Mouse (Mus musculus): ENCODE data around the gene 1110051M20Rik. TPM values are rescaled to one million over a fixed set of nuclear protein-coding genes. Genes with fewer than 3 reads are reported as not detected.

The 1110051M20Rik gene
- polyA plus RNA-seq, 1 experiment from 2014 or later, result 130 TPM

GRCm38 (mm10) chr2:91405071-91405470 is 39.4 kb downstream of the 1110051M20Rik start:
- H3K4me3 ChIP-seq, result no peak overlapping the region
- no peaks in the 10 kb centered on the region for H3K36me3 ChIP-seq
- no peak overlapping the region for H3K4me2 ChIP-seq
- H3K9me3 ChIP-seq, result no peaks in the 10 kb centered on the region
- H3K4me1 ChIP-seq (replicated peaks), result peaks cover 3% of the 10 kb centered on the region; the same call in 1 of the 2 replicates
- ATAC-seq (ENCODE audit: low read depth), result no peak
- H3K27ac ChIP-seq (replicated peaks), result no peak overlapping the region
- no peak overlapping the region for H3K9ac ChIP-seq
- no peaks in the 10 kb centered on the region for H3K27me3 ChIP-seq
- WGBS, result 82% methylated on average over 4 of the region's 4 CpGs

DNA sequence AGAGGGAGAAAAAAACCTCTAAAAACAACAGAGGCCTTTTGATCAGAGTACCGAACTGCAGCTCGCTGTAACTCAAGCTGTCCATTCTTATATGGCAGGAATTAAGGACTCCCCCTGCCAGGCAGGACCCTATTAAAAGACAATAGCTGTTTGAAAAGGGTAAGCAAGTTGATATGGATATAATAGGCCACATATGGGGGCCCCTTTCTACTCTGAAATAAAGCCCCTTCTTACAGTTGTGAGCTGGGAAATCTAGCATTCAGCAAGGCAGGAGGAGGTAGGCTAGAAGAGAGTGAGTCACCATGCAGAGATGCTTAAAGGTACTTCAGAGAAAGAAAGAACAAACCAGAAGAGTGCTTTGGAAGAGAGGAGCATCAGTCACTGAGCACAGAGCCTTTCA is 44.8 kb downstream of the 1110051M20Rik start:
- H3K9me3 ChIP-seq, result no peaks in the 10 kb centered on the region
- no peaks in the 10 kb centered on the region for H3K27me3 ChIP-seq
- no peak overlapping the region for H3K4me2 ChIP-seq
- H3K9ac ChIP-seq, result 0 out of 2 replicates have a peak overlapping the region, but pooled peaks have one; percentile 17
- peaks cover 15% of the 10 kb centered on the region for H3K4me1 ChIP-seq (replicated peaks)
- peak overlapping the region; percentile 33; the same call in 1 of the 2 replicates for H3K27ac ChIP-seq (replicated peaks)
- peak; percentile 63 for ATAC-seq (ENCODE audit: low read depth)
- WGBS, result 5% methylated on average over 2 of the region's 2 CpGs
- H3K4me3 ChIP-seq, result no peak overlapping the region
- H3K36me3 ChIP-seq, result no peaks in the 10 kb centered on the region

DNA sequence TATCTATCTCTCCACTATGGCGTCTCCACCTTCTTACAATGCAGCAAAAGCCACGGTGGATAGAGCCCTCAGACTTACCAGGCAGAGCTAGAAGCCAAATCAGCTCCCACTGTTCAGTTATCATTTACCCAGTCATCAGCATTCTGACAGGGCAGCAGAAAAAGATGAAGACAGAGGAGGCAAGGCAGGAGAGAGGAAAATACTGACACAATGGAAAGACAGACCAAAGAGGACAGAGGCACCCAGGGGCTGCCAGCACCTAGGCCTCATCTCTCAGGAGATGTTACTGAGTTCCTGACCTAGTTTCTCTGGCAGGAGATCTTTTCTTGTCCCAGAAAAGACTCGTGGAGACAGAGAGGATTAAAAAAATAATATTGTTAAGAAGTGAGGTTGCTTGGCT is 45.3 kb downstream of the 1110051M20Rik start:
- no peak overlapping the region for H3K4me2 ChIP-seq
- peaks cover 15% of the 10 kb centered on the region for H3K4me1 ChIP-seq (replicated peaks)
- H3K36me3 ChIP-seq, result no peaks in the 10 kb centered on the region
- H3K9ac ChIP-seq, result 0 out of 2 replicates have a peak overlapping the region, but pooled peaks have one; percentile 17
- no peaks in the 10 kb centered on the region for H3K27me3 ChIP-seq
- peak overlapping the region; percentile 33; the same call in 1 of the 2 replicates for H3K27ac ChIP-seq (replicated peaks)
- WGBS, result 23% methylated on average over 3 of the region's 3 CpGs
- no peak; the same call in 1 of the 2 replicates for ATAC-seq (ENCODE audit: low read depth)
- H3K9me3 ChIP-seq, result no peaks in the 10 kb centered on the region
- H3K4me3 ChIP-seq, result no peak overlapping the region

DNA sequence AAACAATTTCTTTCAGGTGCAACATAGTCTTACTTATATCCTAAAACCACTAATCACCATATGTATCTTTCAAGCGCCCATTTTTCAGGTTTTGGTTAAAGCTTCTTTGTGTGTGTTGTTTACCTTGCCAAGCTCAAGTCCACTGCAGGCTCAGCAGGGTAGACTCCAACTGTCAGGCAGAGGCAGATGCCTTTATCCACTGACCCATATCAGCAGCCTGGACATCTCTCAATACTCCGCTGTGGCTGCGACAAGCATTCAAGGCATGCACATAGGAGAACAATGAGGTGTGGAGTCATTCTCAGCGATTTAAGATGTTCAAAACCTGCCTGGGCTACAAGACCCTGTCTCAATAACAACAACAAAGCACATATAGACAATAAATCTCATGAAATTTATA is 50.4 kb downstream of the 1110051M20Rik start:
- H3K27me3 ChIP-seq, result no peaks in the 10 kb centered on the region
- H3K9me3 ChIP-seq, result no peaks in the 10 kb centered on the region
- no peak for ATAC-seq (ENCODE audit: low read depth)
- H3K9ac ChIP-seq, result no peak overlapping the region
- H3K4me1 ChIP-seq (replicated peaks), result peaks cover 2% of the 10 kb centered on the region
- H3K4me3 ChIP-seq, result no peak overlapping the region
- no peak overlapping the region for H3K4me2 ChIP-seq
- WGBS, result 47% methylated on average over 4 of the region's 4 CpGs
- 0 out of 2 replicates have a peak overlapping the region, but pooled peaks have one; percentile 18 for H3K27ac ChIP-seq (replicated peaks)
- H3K36me3 ChIP-seq, result no peaks in the 10 kb centered on the region

DNA sequence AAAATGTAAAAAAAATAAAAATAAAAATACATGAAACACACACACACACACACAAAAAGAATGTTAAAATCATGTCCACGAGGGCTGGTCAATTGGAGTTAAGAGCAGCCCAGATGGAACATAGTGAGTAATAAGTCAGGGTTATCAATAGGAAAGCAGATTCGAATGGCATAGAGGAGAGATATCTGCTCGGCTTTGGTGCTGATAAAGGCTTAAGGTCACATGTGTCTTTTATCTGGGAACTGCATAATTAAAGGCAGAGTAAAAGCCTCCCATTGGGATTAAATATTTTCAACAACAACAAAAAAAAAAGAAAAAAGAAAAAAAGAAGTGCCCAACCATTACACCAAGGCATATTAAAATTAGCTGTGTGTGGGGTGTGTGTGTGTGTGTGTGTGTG is 55.8 kb downstream of the 1110051M20Rik start:
- no peaks in the 10 kb centered on the region for H3K9me3 ChIP-seq
- WGBS, result 77% methylated on average over 3 of the region's 3 CpGs

GRCm38 (mm10) chr2:91388281-91388680 is 56.2 kb downstream of the 1110051M20Rik start:
- Histone ChIP-seq H3K4me2 (no peak overlapping the region), H3K27ac (replicated peaks) (no peak overlapping the region), H3K9ac (no peak overlapping the region), H3K4me3 (no peak overlapping the region), H3K9me3 (no peaks in the 10 kb centered on the region), H3K4me1 (replicated peaks) (peaks cover 7% of the 10 kb centered on the region), H3K27me3 (no peaks in the 10 kb centered on the region), H3K36me3 (no peaks in the 10 kb centered on the region)
- no peak for ATAC-seq (ENCODE audit: low read depth)
- WGBS, result 56% methylated on average over 3 of the region's 3 CpGs

More for the DNA sequence above, 55.8 kb downstream of the 1110051M20Rik start:
- Histone ChIP-seq H3K4me2 (no peak overlapping the region), H3K36me3 (no peaks in the 10 kb centered on the region), H3K4me1 (replicated peaks) (peaks cover 7% of the 10 kb centered on the region), H3K27ac (replicated peaks) (no peak overlapping the region), H3K27me3 (no peaks in the 10 kb centered on the region), H3K9ac (no peak overlapping the region), H3K4me3 (no peak overlapping the region)
- no peak for ATAC-seq (ENCODE audit: low read depth)

- H3K4me3 ChIP-seq, result no peak overlapping the region
- no peak overlapping the region for H3K4me2 ChIP-seq
- 90% methylated on average over 6 of the region's 6 CpGs for WGBS
- H3K36me3 ChIP-seq, result no peaks in the 10 kb centered on the region
- no peaks in the 10 kb centered on the region for H3K27me3 ChIP-seq
- no peak for ATAC-seq (ENCODE audit: low read depth)
- no peak overlapping the region for H3K9ac ChIP-seq
- H3K27ac ChIP-seq (replicated peaks), result no peak overlapping the region
- H3K9me3 ChIP-seq, result no peaks in the 10 kb centered on the region
- H3K4me1 ChIP-seq (replicated peaks), result peaks cover 7% of the 10 kb centered on the region
Measured at GRCm38 (mm10) chr2:91387287-91387958, 57.1 kb downstream of the 1110051M20Rik start.

DNA sequence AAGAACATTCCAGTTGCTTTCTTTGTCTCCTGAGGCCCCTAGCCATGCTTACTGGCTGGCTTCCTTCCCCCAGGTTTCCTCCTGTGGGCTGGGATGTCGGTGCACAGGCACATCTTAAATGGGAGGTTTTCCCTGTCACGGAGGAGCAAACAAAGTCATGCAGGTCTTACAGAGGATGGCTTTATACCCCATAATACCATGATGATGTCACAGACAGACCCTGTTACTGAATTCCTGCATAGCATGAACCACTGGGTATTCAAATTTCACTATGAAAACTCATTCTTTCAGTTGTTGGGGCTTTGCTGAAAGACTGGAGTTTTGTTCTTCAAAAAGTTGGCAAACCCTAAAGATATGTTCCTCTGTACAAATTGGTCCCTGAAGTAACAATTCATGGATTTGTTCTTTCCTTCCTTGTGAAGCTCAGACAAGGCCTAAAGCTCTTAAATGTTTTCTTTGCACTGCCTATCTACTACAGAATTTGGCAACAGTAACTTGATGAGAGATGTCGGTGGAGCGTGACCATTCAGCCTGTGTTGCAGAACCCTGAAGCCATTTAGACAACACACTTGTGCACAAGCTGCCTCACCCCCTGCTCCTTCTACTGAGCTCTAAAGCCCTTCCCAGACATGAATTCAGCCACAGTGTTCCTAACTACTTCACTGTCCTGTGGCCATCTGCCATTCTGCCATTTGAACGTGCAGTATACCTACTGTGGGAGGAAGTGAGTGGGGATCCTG is 57.8 kb downstream of the 1110051M20Rik start:
- ATAC-seq (ENCODE audit: low read depth), result no peak
- no peak overlapping the region for H3K4me3 ChIP-seq
- 74% methylated on average over 5 of the region's 5 CpGs for WGBS

GRCm38 (mm10) chr2:91383294-91383693 is 61.2 kb downstream of the 1110051M20Rik start:
- Histone ChIP-seq H3K36me3 (peaks cover 6% of the 10 kb centered on the region; the same call in 1 of the 2 replicates), H3K27me3 (no peaks in the 10 kb centered on the region), H3K4me1 (replicated peaks) (peaks cover 7% of the 10 kb centered on the region), H3K9ac (no peak overlapping the region), H3K4me2 (no peak overlapping the region), H3K9me3 (no peaks in the 10 kb centered on the region), H3K27ac (replicated peaks) (no peak overlapping the region), H3K4me3 (no peak overlapping the region)
- WGBS, result 87% methylated on average over 6 of the region's 6 CpGs
- ATAC-seq (ENCODE audit: low read depth), result no peak

More for the DNA sequence above, 57.8 kb downstream of the 1110051M20Rik start:
- H3K9me3 ChIP-seq, result no peaks in the 10 kb centered on the region
- H3K36me3 ChIP-seq, result no peaks in the 10 kb centered on the region
- peaks cover 7% of the 10 kb centered on the region for H3K4me1 ChIP-seq (replicated peaks)
- no peak overlapping the region for H3K9ac ChIP-seq
- no peak overlapping the region for H3K27ac ChIP-seq (replicated peaks)
- H3K27me3 ChIP-seq, result no peaks in the 10 kb centered on the region
- H3K4me2 ChIP-seq, result no peak overlapping the region

GRCm38 (mm10) chr2:91377038-91377437 is 67.5 kb downstream of the 1110051M20Rik start:
- H3K36me3 ChIP-seq, result peaks cover 6% of the 10 kb centered on the region; the same call in 1 of the 2 replicates
- no peak for ATAC-seq (ENCODE audit: low read depth)

DNA sequence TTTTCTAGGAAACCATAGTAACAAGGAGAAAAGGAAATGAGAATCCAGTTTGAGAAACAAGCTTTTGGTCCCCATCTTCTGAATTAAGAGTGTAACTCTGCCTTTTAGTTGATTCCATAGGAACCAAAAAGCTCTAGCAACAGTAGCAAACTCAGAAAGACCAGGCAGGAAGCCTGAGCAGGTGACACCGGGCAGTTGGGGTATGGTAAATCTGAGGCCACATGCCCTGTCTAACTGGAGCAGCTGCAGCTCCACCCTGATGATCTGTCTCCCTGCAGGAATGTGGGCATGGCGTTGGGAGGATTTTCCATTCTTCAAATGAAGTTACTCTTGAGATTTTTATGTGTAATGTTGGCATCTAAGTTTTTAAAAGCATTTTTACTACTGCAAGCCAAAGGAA is 74.2 kb downstream of the 1110051M20Rik start:
- WGBS, result 83% methylated on average over 2 of the region's 2 CpGs
- H3K27ac ChIP-seq (replicated peaks), result no peak overlapping the region

More at GRCm38 (mm10) chr2:91377038-91377437, 67.5 kb downstream of the 1110051M20Rik start:
- Histone ChIP-seq H3K27me3 (no peaks in the 10 kb centered on the region), H3K9me3 (no peaks in the 10 kb centered on the region), H3K4me1 (replicated peaks) (peaks cover 8% of the 10 kb centered on the region), H3K4me2 (no peak overlapping the region), H3K9ac (no peak overlapping the region), H3K4me3 (no peak overlapping the region), H3K27ac (replicated peaks) (no peak overlapping the region)
- WGBS, result 51% methylated on average over 7 of the region's 7 CpGs

DNA sequence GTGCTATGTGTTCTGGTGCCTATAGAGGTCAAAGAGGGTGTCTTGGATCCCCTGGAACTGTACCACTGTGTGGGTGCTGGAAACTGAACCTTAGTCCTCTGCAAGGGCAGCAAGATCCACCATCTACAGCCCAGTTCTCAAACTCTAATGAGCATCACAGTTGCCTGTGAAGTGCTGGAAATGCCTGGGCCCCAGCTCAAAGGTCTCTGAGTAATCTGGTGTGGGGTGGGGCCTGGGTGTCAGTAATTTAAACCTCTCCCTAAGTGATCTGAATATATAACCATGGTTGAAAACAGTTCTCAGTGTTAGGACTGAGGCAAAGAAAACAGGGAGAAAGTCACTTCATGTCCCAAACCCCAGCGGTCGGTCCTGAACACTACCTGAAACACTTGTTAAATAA is 81.2 kb downstream of the 1110051M20Rik start:
- Histone ChIP-seq H3K4me1 (replicated peaks) (peaks cover 6% of the 10 kb centered on the region), H3K27me3 (no peaks in the 10 kb centered on the region), H3K27ac (replicated peaks) (no peak overlapping the region), H3K36me3 (peaks cover 6% of the 10 kb centered on the region; the same call in 1 of the 2 replicates), H3K4me2 (no peak overlapping the region), H3K9me3 (no peaks in the 10 kb centered on the region), H3K9ac (no peak overlapping the region), H3K4me3 (no peak overlapping the region)
- no peak for ATAC-seq (ENCODE audit: low read depth)
- 100% methylated on average over 2 of the region's 2 CpGs for WGBS

More for the DNA sequence above, 74.2 kb downstream of the 1110051M20Rik start:
- Histone ChIP-seq H3K9me3 (no peaks in the 10 kb centered on the region), H3K9ac (no peak overlapping the region), H3K36me3 (peaks cover 6% of the 10 kb centered on the region; the same call in 1 of the 2 replicates), H3K4me2 (no peak overlapping the region), H3K27me3 (no peaks in the 10 kb centered on the region), H3K4me3 (no peak overlapping the region), H3K4me1 (replicated peaks) (no peaks in the 10 kb centered on the region)
- ATAC-seq (ENCODE audit: low read depth), result no peak

Data from neural tube, embryonic 13.5 days (tissue).